Mouse (Mus musculus): ENCODE results near the gene Ddx28. TPM values are rescaled to one million over a fixed set of nuclear protein-coding genes. Genes with fewer than 3 reads are reported as not detected.
"Not testable (repeated sequence)": the region's sequence is repeated elsewhere in the genome, so short reads cannot be mapped to it uniquely, and the experiment has no call there.

Gene Ddx28
- polyA plus RNA-seq, 1 experiment from 2014 or later = 8.7 TPM

DNA sequence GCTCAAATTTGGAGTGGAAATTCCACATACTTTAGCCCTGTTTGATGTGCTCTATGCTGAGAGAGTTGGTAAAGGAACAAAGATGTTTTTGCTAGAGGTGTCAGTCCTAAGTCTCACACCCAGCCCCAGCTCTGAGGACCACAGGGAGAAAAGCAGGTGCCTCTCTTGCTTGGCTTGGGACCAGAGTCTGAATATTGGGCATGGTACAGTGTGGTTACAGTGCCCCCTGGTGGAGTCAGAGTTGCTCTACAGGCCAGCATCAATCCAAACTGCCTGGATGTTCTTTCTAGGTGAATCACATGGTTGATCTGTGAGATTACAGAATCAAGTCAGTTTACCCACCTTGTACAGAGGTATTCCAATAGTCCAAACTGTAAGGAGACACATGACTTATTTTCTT lies 10.8 kb upstream of the Ddx28 start:
- H3K27me3 ChIP-seq (ENCODE audit: control insufficient read depth, insufficient read depth, low read depth, low read length) = no peaks in the 10 kb centered on the region
- no peak overlapping the region for H3K27ac ChIP-seq (ENCODE audit: low read length)
- no peak overlapping the region for H3K9ac ChIP-seq (ENCODE audit: low read depth, low read length)
- no peak overlapping the region for H3K4me2 ChIP-seq (ENCODE audit: low read depth, low read length)
- peak; percentile 63 for ATAC-seq (ENCODE audit: low read depth)
- peaks cover 6% of the 10 kb centered on the region for H3K4me1 ChIP-seq (ENCODE audit: control insufficient read depth, low read depth, low read length)
- H3K9me3 ChIP-seq (replicated peaks; ENCODE audit: control insufficient read depth, low read length) = no peaks in the 10 kb centered on the region
- H3K4me3 ChIP-seq (ENCODE audit: low read depth, low read length) = no peak overlapping the region
- H3K36me3 ChIP-seq (ENCODE audit: control insufficient read depth, insufficient read depth) = no peaks in the 10 kb centered on the region

DNA sequence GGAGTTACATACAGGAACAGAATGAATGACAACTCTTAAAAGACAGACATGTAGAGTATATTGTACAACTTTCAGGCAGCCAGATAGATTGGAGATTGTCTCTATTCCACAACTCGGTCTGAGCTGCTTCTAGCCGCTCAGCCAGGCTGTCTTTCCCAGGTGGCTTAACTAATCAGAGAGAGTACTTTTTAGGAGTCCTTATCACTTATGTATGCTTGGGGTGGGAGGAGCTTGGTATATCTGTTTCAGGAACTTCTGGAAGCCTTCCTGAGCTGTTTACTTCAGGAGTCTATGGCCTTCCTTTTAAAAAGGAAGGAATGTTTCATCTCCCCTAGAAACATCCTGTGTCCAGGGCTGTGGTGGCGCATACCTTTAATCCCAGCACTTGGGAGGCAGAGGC lies 6.4 kb upstream of the Ddx28 start:
- peaks cover 13% of the 10 kb centered on the region for H3K4me1 ChIP-seq (ENCODE audit: control insufficient read depth, low read depth, low read length)
- H3K36me3 ChIP-seq (ENCODE audit: control insufficient read depth, insufficient read depth) = no peaks in the 10 kb centered on the region
- H3K4me2 ChIP-seq (ENCODE audit: low read depth, low read length) = no peak overlapping the region
- H3K27me3 ChIP-seq (ENCODE audit: control insufficient read depth, insufficient read depth, low read depth, low read length) = no peaks in the 10 kb centered on the region
- H3K27ac ChIP-seq (ENCODE audit: low read length) = peak overlapping the region; percentile 22; the same call in 1 of the 2 replicates
- WGBS (ENCODE audit: insufficient replicate concordance) = 42% methylated on average over 3 of the region's 3 CpGs
- ATAC-seq (ENCODE audit: low read depth) = peak; percentile 69
- H3K9me3 ChIP-seq (replicated peaks; ENCODE audit: control insufficient read depth, low read length) = no peaks in the 10 kb centered on the region
- H3K9ac ChIP-seq (ENCODE audit: low read depth, low read length) = no peak overlapping the region
- H3K4me3 ChIP-seq (ENCODE audit: low read depth, low read length) = no peak overlapping the region

DNA sequence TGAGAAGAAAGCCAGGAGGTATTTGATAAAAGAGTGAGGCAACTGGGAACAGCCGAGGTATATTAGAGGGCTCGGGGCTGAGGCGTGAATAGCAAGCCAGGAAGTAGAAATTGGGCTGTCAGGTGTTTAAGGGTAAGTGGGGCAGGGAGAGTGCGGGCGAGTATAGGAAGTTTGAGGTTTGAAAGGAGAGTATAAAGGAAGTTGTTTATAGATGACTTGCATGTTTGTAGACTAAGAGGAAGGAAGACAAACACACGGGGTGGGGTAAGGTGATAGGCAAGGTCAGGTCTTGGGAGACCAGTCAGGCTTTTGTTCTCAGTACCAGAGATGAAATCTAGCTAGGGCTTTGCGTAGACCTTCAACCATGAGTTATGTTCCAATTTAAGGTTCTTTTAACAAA lies 5.4 kb upstream of the Ddx28 start:
- no peak overlapping the region for H3K27ac ChIP-seq (ENCODE audit: low read length)
- WGBS (ENCODE audit: insufficient replicate concordance) = 51% methylated on average over 7 of the region's 7 CpGs
- H3K4me3 ChIP-seq (ENCODE audit: low read depth, low read length) = no peak overlapping the region

DNA sequence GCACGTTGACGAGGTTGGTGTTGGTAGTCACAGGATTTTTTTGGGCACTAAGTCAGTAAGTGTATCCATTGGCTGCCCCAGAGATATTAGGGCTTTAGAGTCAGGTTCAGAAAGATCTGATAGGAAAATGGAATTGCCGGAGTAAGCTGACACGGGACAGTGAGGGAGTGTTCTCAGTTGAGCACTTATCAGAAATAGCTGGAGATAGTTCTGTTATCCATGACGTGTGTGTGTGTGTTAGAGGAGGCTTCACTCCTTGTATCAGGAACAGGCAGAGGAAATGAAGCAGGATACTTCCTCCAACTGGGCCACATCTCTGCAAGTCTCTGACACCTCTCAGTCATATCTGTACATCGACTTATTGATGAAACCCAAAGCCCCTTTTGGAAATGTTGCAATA lies 4.6 kb upstream of the Ddx28 start:
- H3K9ac ChIP-seq (ENCODE audit: low read depth, low read length) = no peak overlapping the region
- H3K4me3 ChIP-seq (ENCODE audit: low read depth, low read length) = no peak overlapping the region
- WGBS (ENCODE audit: insufficient replicate concordance) = 54% methylated on average over 6 of the region's 6 CpGs
- no peak overlapping the region for H3K27ac ChIP-seq (ENCODE audit: low read length)
- H3K4me2 ChIP-seq (ENCODE audit: low read depth, low read length) = no peak overlapping the region
- H3K9me3 ChIP-seq (replicated peaks; ENCODE audit: control insufficient read depth, low read length) = no peaks in the 10 kb centered on the region
- peaks cover 19% of the 10 kb centered on the region for H3K4me1 ChIP-seq (ENCODE audit: control insufficient read depth, low read depth, low read length)
- no peaks in the 10 kb centered on the region for H3K36me3 ChIP-seq (ENCODE audit: control insufficient read depth, insufficient read depth)
- ATAC-seq (ENCODE audit: low read depth) = peak; percentile 23; the same call in 1 of the 2 replicates
- no peaks in the 10 kb centered on the region for H3K27me3 ChIP-seq (ENCODE audit: control insufficient read depth, insufficient read depth, low read depth, low read length)

More for the DNA sequence above, 5.4 kb upstream of the Ddx28 start:
- no peak overlapping the region for H3K4me2 ChIP-seq (ENCODE audit: low read depth, low read length)
- no peaks in the 10 kb centered on the region for H3K9me3 ChIP-seq (replicated peaks; ENCODE audit: control insufficient read depth, low read length)
- ATAC-seq (ENCODE audit: low read depth) = no peak
- peaks cover 13% of the 10 kb centered on the region for H3K4me1 ChIP-seq (ENCODE audit: control insufficient read depth, low read depth, low read length)
- H3K27me3 ChIP-seq (ENCODE audit: control insufficient read depth, insufficient read depth, low read depth, low read length) = no peaks in the 10 kb centered on the region
- no peaks in the 10 kb centered on the region for H3K36me3 ChIP-seq (ENCODE audit: control insufficient read depth, insufficient read depth)
- no peak overlapping the region for H3K9ac ChIP-seq (ENCODE audit: low read depth, low read length)

DNA sequence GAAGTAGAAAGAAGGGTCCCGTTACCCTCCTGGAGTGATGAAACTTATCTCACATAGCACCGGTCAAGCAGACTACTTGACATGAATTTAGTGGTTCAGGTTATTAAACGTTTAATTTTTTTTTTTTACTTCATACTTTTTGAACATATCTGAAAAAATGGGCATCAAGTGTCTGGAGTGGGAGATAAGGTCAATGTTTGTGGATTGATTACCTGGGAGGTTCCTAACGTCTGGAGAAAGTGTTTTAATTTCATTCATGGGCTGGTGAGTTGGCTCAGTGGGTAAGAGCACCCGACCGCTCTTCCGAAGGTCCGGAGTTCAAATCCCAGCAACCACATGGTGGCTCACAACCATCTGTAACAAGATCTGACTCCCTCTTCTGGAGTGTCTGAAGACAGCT lies 521 bp upstream of the Ddx28 start:
- peak overlapping the region; percentile 96 for H3K4me2 ChIP-seq (ENCODE audit: low read depth, low read length)
- not testable (repeated sequence) for H3K9me3 ChIP-seq (replicated peaks; ENCODE audit: control insufficient read depth, low read length); H3K27me3 ChIP-seq (ENCODE audit: control insufficient read depth, insufficient read depth, low read depth, low read length); H3K36me3 ChIP-seq (ENCODE audit: control insufficient read depth, insufficient read depth)
- H3K27ac ChIP-seq (ENCODE audit: low read length) = peak overlapping the region; percentile 90
- H3K4me3 ChIP-seq (ENCODE audit: low read depth, low read length) = peak overlapping the region; percentile 91
- 34% methylated on average over 8 of the region's 8 CpGs for WGBS (ENCODE audit: insufficient replicate concordance)
- ATAC-seq (ENCODE audit: low read depth) = peak; percentile 35; the same call in 1 of the 2 replicates
- H3K4me1 ChIP-seq (ENCODE audit: control insufficient read depth, low read depth, low read length) = peaks cover 28% of the 10 kb centered on the region
- peak overlapping the region; percentile 86 for H3K9ac ChIP-seq (ENCODE audit: low read depth, low read length)

DNA sequence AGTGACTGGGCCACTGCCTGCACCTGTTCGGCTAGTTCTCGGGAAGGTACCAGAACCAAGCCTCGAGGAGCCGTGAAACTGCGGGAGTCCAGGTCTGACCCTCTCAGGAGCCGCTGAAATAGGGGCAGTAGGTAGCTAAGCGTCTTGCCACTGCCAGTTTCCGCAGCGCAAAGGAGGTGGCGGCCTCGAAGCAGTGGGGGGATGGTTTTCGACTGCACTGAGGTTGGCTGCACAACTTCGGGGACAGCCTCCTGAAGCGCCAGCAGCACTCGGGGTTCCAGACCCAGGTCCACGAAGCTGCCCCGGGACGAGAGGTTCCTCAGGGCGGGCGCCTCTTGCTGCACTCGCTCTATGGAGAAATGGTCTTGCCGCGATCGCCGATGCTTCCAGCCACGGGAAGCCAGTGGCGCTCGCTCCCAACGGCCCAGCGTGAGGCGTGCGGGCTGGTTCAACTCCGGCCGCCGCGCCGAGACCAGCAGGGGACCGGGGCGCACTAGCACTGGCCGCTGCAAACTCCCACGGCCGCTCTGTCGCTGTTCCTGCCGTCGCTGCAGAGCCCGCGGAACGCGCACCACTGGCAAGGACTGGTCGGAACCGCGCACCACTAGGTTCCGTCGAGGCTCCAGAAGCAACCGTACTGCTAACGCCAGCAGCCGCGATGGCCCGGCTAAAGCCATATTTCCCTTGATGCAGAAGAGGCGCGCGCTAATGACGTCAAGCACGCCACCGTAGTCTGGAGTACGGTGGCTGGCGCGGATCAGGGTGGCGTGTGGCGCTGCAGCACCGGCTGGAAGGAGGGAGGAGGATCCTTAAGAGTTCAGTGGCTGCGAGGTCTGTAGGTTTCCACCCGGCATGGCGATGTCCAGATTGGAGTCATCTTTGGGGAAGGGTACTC lies 687 bp downstream of the Ddx28 start:
- Histone ChIP-seq H3K36me3 (ENCODE audit: control insufficient read depth, insufficient read depth) (no peaks in the 10 kb centered on the region), H3K27ac (ENCODE audit: low read length) (peak overlapping the region; percentile 90), H3K9ac (ENCODE audit: low read depth, low read length) (peak overlapping the region; percentile 86), H3K9me3 (replicated peaks; ENCODE audit: control insufficient read depth, low read length) (no peaks in the 10 kb centered on the region), H3K4me3 (ENCODE audit: low read depth, low read length) (peak overlapping the region; percentile 91), H3K4me1 (ENCODE audit: control insufficient read depth, low read depth, low read length) (peaks cover 23% of the 10 kb centered on the region), H3K27me3 (ENCODE audit: control insufficient read depth, insufficient read depth, low read depth, low read length) (no peaks in the 10 kb centered on the region), H3K4me2 (ENCODE audit: low read depth, low read length) (peak overlapping the region; percentile 96)
- WGBS (ENCODE audit: insufficient replicate concordance) = under 1% methylated on average over 74 of the region's 74 CpGs
- peak; percentile 92 for ATAC-seq (ENCODE audit: low read depth)

DNA sequence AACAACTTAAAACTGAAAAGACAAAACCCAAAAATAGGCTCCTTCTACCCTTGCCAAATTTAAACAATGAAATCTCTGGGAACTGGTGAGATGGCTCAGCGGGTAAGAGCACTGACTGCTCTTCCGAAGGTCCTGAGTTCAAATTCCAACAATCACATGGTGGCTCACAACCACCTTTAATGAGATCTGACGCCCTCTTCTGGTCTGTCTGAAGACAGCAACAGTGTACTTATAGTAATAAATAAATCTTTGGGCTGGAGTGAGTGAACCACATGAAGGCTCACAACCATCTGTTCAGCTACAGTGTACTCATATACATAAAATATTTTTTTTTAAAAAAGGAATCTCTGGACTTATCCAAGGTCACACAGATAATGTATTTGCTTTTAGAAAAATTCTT lies 3.8 kb downstream of the Ddx28 start:
- not testable (repeated sequence) for ATAC-seq (ENCODE audit: low read depth); H3K36me3 ChIP-seq (ENCODE audit: control insufficient read depth, insufficient read depth); H3K27me3 ChIP-seq (ENCODE audit: control insufficient read depth, insufficient read depth, low read depth, low read length); H3K9me3 ChIP-seq (replicated peaks; ENCODE audit: control insufficient read depth, low read length); H3K27ac ChIP-seq (ENCODE audit: low read length); H3K4me3 ChIP-seq (ENCODE audit: low read depth, low read length); H3K4me2 ChIP-seq (ENCODE audit: low read depth, low read length); H3K9ac ChIP-seq (ENCODE audit: low read depth, low read length)
- 55% methylated on average over 3 of the region's 3 CpGs for WGBS (ENCODE audit: insufficient replicate concordance)
- peaks cover 23% of the 10 kb centered on the region for H3K4me1 ChIP-seq (ENCODE audit: control insufficient read depth, low read depth, low read length)

DNA sequence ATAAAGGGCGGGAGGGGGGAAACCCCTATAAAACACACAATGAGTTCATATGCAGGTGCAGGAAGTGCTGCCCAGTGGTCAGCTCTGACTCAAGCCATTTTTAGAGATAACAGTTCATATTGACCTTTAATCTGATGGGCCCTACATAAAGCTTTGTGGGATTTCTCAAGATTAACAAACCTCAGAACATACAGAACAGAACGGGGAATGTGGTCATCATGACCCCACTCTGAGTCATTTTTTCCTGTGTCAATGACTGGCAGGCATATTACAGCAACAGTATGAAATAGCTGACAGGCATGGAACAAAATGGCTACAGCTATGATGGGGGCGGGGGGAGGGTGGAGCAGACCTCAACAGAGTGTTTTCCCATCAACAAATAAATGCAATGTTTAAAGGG lies 4.5 kb downstream of the Ddx28 start:
- Histone ChIP-seq H3K9me3 (replicated peaks; ENCODE audit: control insufficient read depth, low read length) (no peaks in the 10 kb centered on the region), H3K4me1 (ENCODE audit: control insufficient read depth, low read depth, low read length) (peaks cover 23% of the 10 kb centered on the region), H3K9ac (ENCODE audit: low read depth, low read length) (no peak overlapping the region), H3K4me3 (ENCODE audit: low read depth, low read length) (no peak overlapping the region), H3K4me2 (ENCODE audit: low read depth, low read length) (no peak overlapping the region), H3K36me3 (ENCODE audit: control insufficient read depth, insufficient read depth) (no peaks in the 10 kb centered on the region), H3K27ac (ENCODE audit: low read length) (no peak overlapping the region), H3K27me3 (ENCODE audit: control insufficient read depth, insufficient read depth, low read depth, low read length) (no peaks in the 10 kb centered on the region)
- ATAC-seq (ENCODE audit: low read depth) = no peak
- WGBS (ENCODE audit: insufficient replicate concordance) = 48% methylated on average over 3 of the region's 3 CpGs

DNA sequence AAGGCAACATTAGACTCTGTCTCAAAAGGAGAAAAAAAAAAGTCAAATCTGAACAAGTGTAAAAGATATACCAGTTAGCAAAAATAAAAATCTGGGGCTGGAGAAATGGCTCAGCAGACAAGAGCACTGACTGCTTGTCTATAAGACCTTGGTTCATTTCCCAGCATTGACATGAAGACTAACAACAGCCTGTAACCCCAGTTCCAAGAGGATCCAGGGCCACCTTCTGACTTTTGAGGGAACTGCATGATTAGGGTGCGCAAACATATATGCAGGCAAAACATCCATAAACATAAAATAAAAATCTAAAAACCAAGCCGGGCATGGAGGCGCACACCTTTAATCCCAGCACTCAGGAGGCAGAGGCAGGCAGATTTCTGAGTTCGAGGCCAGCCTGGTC lies 5.3 kb downstream of the Ddx28 start:
- Histone ChIP-seq H3K4me2 (ENCODE audit: low read depth, low read length) (no peak overlapping the region), H3K27me3 (ENCODE audit: control insufficient read depth, insufficient read depth, low read depth, low read length) (no peaks in the 10 kb centered on the region), H3K9me3 (replicated peaks; ENCODE audit: control insufficient read depth, low read length) (no peaks in the 10 kb centered on the region), H3K27ac (ENCODE audit: low read length) (no peak overlapping the region), H3K9ac (ENCODE audit: low read depth, low read length) (no peak overlapping the region), H3K36me3 (ENCODE audit: control insufficient read depth, insufficient read depth) (no peaks in the 10 kb centered on the region), H3K4me3 (ENCODE audit: low read depth, low read length) (no peak overlapping the region), H3K4me1 (ENCODE audit: control insufficient read depth, low read depth, low read length) (peaks cover 17% of the 10 kb centered on the region)
- ATAC-seq (ENCODE audit: low read depth) = no peak
- 74% methylated on average over 4 of the region's 4 CpGs for WGBS (ENCODE audit: insufficient replicate concordance)

Data from liver, embryonic 16.5 days (tissue).